Mouse (Mus musculus) megakaryocyte-erythroid progenitor cell, adult 5-6 weeks (primary cell): ENCODE measurements around the gene Prdm12. TPM values are rescaled to one million over a fixed set of nuclear protein-coding genes. Genes with fewer than 3 reads are reported as not detected.
"Not testable (repeated sequence)": the region's sequence is repeated elsewhere in the genome, so short reads cannot be mapped to it uniquely, and the experiment has no call there.

Source experiments
- ATAC-seq: replicated peaks from 2 replicates; pipeline ENCODE4 v1.8.0; 2016; ENCODE audit warnings: mild to moderate bottlenecking, inconsistent platforms; ENCODE audit not compliant: severe bottlenecking, poor library complexity, low FRiP score, low TSS enrichment
- total RNA-seq, 2 experiments: library from RNA; stranded (forward) in 1 of 2; stranded (reverse) in 1 of 2; fragments of 200-1000, 215-1000 nt in 1 of 2; fragments of >200 nt in 1 of 2; fragmentation: Nextera tagmentation in 1 of 2; gene quantifications; 2 replicates each; pipeline ENCODE4 v1.2.3; 2014 to 2017

Prdm12 gene
- total RNA-seq, 2 experiments from 2014 or later: not detected

GRCm38 (mm10) chr2:31640609-31641507, 1.0 kb downstream of the Prdm12 start:
- no peak for ATAC-seq

DNA sequence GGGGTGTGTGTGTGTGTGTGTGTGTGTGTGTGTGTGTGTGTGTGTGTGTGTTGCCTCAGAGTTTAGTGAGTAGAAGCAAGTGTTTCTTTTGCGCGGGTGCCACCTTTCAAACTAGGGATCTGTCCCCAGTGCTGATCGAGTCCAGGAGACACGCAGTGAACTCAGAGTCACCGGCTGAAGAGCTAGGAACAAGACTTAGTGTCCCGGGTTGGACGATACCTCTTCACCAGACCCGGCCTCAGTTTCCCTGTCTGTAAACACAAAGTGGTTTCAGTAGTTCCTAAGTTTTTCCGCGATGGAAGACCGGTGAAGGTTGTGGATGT, 1.6 kb downstream of the Prdm12 start:
- no peak for ATAC-seq

DNA sequence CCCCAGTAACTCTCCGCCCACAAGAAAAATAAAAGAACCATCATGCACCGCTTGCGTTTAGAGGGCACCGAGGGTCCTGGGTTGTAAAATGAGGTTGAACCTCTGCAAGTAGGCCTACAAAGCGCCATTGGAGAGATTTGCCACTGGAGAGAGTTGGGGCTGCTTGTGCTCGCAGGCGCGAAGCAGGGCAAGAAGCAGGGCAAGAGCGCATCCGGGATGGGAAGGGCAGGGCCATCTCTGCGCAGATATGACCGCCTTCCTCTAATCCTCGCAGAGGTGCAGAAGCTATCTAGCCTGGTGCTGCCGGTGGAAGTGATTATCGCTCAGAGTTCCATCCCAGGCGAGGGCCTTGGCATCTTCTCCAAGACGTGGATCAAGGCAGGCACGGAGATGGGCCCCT, 2.1 kb downstream of the Prdm12 start:
- no peak for ATAC-seq

DNA sequence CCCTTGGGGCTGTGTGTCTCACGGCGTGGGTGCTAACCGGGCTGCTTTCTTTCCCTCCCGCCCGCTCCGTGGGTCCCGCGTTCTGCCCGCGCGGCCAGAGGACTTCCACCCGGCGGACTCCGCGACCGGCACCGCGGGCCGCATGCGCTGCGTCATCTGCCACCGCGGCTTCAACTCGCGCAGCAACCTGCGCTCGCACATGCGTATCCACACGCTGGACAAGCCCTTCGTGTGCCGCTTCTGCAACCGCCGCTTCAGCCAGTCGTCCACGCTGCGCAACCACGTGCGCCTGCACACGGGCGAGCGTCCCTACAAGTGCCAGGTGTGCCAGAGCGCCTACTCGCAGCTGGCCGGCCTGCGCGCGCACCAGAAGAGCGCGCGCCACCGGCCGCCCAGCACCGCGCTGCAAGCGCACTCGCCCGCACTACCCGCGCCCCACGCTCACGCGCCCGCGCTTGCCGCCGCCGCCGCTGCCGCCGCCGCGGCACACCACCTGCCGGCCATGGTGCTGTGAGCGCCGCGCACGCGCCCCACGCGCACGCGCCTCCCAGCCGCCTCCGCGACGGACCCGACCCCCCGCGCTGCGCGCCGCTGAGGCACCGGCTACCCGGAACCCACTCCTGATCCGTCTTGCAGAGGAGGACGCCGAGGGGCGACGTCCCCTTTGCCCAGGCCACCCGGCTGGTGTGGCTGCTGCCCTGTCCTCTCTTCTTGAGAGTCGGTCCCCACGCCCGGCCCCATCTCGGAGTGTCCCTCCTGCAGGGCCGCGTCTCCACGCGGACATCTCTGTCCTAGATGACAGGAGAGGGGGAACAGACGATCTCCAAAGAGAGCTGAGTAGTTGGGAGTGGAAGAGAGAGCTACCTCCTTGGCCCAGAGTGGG, 14.4 kb downstream of the Prdm12 start:
- no peak for ATAC-seq

DNA sequence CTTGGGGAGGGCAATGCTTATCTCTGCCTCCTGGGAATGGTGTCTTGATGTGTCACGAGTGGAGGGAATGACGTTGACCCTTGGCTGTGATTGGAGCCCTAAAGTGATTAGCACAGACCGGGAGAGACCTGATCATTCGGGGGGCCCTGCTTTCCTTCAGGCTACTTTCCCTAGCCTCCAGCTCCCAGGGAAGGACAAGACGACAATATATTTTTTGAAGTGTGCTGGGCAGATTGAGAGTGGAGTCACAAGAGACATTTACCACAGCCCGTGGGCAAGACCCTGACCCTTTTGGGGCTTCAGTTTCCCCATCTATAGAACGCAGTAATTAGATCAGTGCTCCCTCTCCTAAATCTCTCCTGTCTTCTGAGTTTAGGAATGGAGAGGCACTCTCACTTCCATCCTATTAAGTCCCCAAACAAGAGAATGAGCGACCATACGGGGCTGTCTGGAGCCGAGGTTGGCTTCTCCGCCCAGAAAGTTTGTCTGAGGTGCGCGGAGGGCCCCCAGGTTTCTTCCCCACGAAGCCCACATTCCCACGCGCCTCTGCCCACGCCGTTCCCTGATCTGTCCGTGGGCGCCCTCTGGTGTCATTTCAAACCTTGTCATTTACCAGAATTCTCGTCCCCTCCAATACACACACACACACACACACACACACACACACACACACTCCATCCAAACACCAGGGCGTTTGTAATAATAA, 15.2 kb downstream of the Prdm12 start:
- ATAC-seq: no peak

DNA sequence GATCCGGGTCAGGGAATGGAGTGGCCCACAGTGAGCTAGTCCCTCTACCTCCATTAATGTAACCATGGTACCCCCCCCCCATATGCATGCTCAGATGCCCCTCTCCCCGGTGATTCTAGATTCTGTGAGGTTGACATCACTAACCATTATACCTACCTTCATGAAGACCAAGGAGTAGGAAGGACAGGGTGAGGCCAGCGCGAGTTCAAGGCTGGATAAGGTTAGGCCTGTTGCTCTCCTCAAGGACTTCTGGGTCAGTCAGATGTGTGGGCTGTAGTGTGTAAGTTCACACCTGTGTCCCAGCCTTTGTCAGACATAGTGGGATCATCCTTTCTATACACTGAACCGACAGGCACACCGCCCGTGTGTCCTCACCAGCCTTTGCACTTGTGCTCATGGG, 16.5 kb downstream of the Prdm12 start:
- ATAC-seq: no peak

- ATAC-seq: no peak
These were observed 23.3 kb downstream of the Prdm12 start for GRCm38 (mm10) chr2:31662939-31663803.

GRCm38 (mm10) chr2:31663804-31664180, 24.0 kb downstream of the Prdm12 start:
- no peak for ATAC-seq

- ATAC-seq: no peak
These were observed 27.5 kb downstream of the Prdm12 start for GRCm38 (mm10) chr2:31667332-31667731.

GRCm38 (mm10) chr2:31670551-31671035, 30.8 kb downstream of the Prdm12 start, which contains the start of gene Exosc2:
TSS of gene Exosc2 (plus strand) at chr2:31670715.
- peak; percentile 95 for ATAC-seq

GRCm38 (mm10) chr2:31678641-31679040, 38.8 kb downstream of the Prdm12 start:
- no peak for ATAC-seq

GRCm38 (mm10) chr2:31681051-31681707, 41.3 kb downstream of the Prdm12 start:
- not testable (repeated sequence) for ATAC-seq

DNA sequence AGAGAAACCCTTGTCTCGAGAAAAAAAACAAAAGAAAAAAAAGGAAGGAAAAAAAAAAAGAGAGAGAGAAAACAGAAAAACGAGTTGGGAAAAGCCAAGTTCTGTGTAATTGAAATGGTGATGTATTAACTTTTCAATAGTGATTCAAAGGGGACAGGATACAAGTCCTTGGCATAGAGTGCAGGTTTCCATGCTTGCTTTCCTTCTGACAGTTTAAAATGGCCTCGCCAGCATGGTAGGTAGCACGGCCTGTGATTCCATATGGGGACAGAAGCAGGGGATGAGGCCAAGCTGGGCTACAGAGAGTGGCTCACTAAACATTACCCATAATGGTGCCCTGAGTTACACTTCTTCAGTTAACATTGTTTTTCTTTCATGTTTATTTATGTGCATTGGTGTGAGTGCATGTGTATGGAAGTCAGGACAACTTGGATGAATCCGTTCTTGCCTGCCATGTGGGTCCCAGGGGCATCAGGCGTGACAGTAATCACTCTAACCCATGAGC, 41.9 kb downstream of the Prdm12 start:
- no peak for ATAC-seq

DNA sequence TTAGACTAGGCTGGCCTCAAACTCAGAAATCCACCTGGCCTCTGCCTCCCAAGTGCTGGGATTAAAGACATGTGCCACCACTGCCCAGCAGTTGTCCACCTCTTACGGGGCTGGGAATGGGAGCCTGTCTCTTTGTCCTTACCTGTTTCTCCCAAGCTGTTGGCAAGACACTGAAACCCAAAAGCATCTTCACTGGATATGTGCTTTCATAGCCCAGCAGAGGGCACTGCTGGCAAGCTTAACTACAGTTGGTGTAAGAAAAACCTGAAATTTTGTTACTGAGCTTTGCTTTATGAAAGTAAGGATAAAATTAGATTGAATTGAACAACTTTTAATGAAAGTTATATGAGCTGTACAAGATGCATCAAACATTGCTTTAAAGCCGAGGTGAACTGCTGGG, 43.8 kb downstream of the Prdm12 start:
- ATAC-seq: no peak

DNA sequence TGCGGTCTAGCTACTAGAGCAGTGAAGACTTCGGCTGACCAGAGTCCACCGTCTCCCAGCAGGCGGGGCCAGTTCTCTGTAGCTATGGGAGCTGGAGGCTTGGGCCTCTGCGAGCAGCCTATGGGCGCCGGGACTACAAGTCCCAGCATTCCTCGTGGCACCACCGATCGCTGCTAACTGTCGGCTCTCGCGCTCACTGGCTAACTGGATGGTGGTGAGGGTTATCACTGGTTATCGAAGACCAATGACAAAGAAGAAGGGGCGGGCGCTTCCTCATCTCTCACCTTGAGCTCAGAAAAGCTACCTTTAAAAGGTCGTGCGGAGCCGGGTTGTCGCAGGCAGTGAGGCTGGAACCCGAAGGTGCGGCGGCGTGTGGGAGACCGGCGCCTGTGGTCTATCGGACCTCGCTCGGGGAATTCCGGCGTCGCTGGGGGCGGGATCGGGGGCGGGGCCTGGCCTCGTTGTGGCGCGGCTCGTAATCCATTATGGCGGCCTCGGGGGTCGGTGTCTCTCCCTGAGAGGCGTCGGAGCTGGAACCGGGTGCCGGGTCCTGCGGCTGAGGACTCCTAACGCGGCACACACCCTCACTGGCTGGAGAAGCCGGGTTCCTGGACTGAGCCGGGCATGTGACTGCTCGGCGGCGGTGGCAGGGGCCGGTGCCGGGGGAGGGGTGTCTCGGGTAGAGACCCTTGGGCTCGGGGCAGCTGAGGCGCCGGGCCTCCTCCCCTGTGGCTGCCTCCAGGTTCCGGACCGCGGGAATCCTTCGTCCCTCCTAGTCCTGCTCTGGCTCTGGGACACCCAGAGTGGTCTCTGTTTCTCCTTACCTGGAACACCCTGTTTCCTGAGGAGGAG, 48.5 kb downstream of the Prdm12 start, which contains the start of gene Abl1:
Gene Abl1 (plus strand): TSS at position 303 of the 852 bp plus-strand sequence.
- peak; percentile 99 for ATAC-seq

GRCm38 (mm10) chr2:31689045-31689444, 49.2 kb downstream of the Prdm12 start:
- ATAC-seq: no peak

- ATAC-seq: no peak
These were observed 50.2 kb downstream of the Prdm12 start for GRCm38 (mm10) chr2:31690063-31690462.
